In the genomic region with DNA sequence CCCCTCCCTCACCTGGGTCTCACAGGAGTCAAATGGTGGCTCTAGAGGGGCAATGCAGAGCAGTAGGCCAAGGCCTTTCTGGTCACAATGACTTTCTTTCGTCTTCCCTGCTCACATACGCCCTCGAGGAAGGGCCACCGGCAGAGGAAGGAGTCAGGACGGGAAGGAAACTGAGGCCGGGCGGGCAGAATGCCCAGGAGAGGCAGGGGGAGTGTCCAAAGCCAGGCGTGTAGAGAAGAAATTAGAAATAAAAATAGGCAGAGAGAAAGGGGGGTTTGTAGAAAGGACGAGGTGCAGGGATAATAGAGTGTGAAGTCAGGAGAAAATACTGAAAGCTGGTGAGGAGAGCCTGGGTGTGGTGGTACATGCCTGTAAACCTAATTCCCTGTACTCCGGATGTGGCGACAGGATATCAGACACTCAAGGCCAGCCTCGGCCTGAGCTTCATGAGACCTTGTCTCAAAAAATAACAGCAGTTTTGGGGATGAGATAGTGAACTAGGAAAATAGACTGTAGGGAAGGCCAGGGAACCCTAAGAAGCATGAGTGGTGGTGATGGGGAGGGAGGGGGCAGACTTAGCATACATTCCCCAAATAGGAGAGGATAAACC, we compare ENCODE assay signal across 8 mouse cellular contexts. TPM values are rescaled to one million over a fixed set of nuclear protein-coding genes. Genes with fewer than 3 reads are reported as not detected.
A peak's percentile ranks its signal among the peaks of the same experiment; 100 is the strongest.
DNase-seq lines count a peak whose midpoint lies in the region; ATAC-seq and TF ChIP-seq lines count a peak whose summit lies in the region.

No protein-coding gene starts in this region.

- no peak for ATAC-seq in forebrain, postnatal 0 days
- no peak for ATAC-seq in kidney, embryonic 16.5 days (ENCODE audit: low FRiP score, low TSS enrichment)
- no peak for ATAC-seq in midbrain, embryonic 13.5 days

- no peak overlapping the region for H3K9ac ChIP-seq in forebrain, postnatal 0 days
- peak overlapping the region; percentile 80 for H3K9ac ChIP-seq in kidney, embryonic 16.5 days (replicated peaks; ENCODE audit: low read length)
- peak overlapping the region; percentile 75; the same call in 1 of the 2 replicates for H3K9ac ChIP-seq in midbrain, embryonic 13.5 days (replicated peaks)

- H3K4me2 ChIP-seq in forebrain, postnatal 0 days (ENCODE audit: low read depth) = peak overlapping the region; percentile 96
- peak overlapping the region; percentile 99 for H3K4me2 ChIP-seq in kidney, embryonic 16.5 days (replicated peaks; ENCODE audit: low read depth, low read length)
- peak overlapping the region; percentile 100 for H3K4me2 ChIP-seq in midbrain, embryonic 13.5 days (replicated peaks)

- peak overlapping the region; percentile 81 for H3K27ac ChIP-seq in left cerebral cortex, adult 2 months
- no peak overlapping the region; the same call in 1 of the 2 replicates for H3K27ac ChIP-seq in forebrain, postnatal 0 days (ENCODE audit: low read depth, low read length)
- H3K27ac ChIP-seq in kidney, embryonic 16.5 days (ENCODE audit: low read length) = peak overlapping the region; percentile 95
- peak overlapping the region; percentile 45; the same call in 1 of the 2 replicates for H3K27ac ChIP-seq in midbrain, embryonic 13.5 days

- no peaks in the 10 kb centered on the region for H3K36me3 ChIP-seq in forebrain, postnatal 0 days (ENCODE audit: insufficient read depth)
- H3K36me3 ChIP-seq in kidney, embryonic 16.5 days (ENCODE audit: insufficient read depth, low read length) = no peaks in the 10 kb centered on the region
- no peaks in the 10 kb centered on the region for H3K36me3 ChIP-seq in midbrain, embryonic 13.5 days

- 67% methylated on average over 12 of the region's 12 CpGs for WGBS in forebrain, postnatal 0 days
- WGBS in kidney, embryonic 16.5 days = 60% methylated on average over 12 of the region's 12 CpGs
- 51% methylated on average over 12 of the region's 12 CpGs for WGBS in midbrain, embryonic 13.5 days

- no peak for DNase-seq in left cerebral cortex, adult 2 months (ENCODE audit: extremely low spot score in 1 of 2, low spot score in 2 of 2)
- no peak for DNase-seq in left cerebral cortex, postnatal 14 days (ENCODE audit: low spot score in 2 of 2)
- DNase-seq in forebrain, postnatal 0 days = no peak
- no peak for DNase-seq in right cerebral cortex, adult 18-20 months
- DNase-seq in B cell, adult 2 months = no peak
- DNase-seq in thymus, postnatal 25 days = no peak

- 0 out of 2 replicates have a peak, but pooled peaks cover 7% of the 10 kb centered on the region for H3K4me1 ChIP-seq in forebrain, postnatal 0 days (ENCODE audit: insufficient read depth)
- peaks cover 46% of the 10 kb centered on the region for H3K4me1 ChIP-seq in kidney, embryonic 16.5 days (ENCODE audit: insufficient read depth, low read length)
- H3K4me1 ChIP-seq in midbrain, embryonic 13.5 days (replicated peaks) = peaks cover 21% of the 10 kb centered on the region

- intact Hi-C loops in left cerebral cortex, adult 2 months (cut with DNase I) = loop anchor here (5.0 kb wide), 1 partner anchor 41 kb away; no protein-coding TSS in a partner anchor
- intact Hi-C loops in left cerebral cortex, postnatal 14 days (cut with DNase I) = no loop called here

- H3K9me3 ChIP-seq in forebrain, postnatal 0 days (ENCODE audit: low read length) = no peaks in the 10 kb centered on the region
- no peaks in the 10 kb centered on the region for H3K9me3 ChIP-seq in kidney, embryonic 16.5 days (ENCODE audit: low read length)
- no peaks in the 10 kb centered on the region for H3K9me3 ChIP-seq in midbrain, embryonic 13.5 days

- no peaks in the 10 kb centered on the region for H3K27me3 ChIP-seq in forebrain, postnatal 0 days (ENCODE audit: insufficient read depth, low read length)
- no peaks in the 10 kb centered on the region for H3K27me3 ChIP-seq in kidney, embryonic 16.5 days (ENCODE audit: insufficient read depth, low read length)
- peaks cover 31% of the 10 kb centered on the region for H3K27me3 ChIP-seq in midbrain, embryonic 13.5 days

- TF ChIP-seq CTCF in left cerebral cortex, adult 2 months (IDR thresholded peaks at IDR 0.05) = no peak
- no peak for TF ChIP-seq CTCF in forebrain, postnatal 0 days (IDR thresholded peaks at IDR 0.05; ENCODE audit: low read depth)

- H3K4me3 ChIP-seq in left cerebral cortex, adult 2 months = peak overlapping the region; percentile 62
- peak overlapping the region; percentile 54 for H3K4me3 ChIP-seq in forebrain, postnatal 0 days (ENCODE audit: low read depth, low read length)
- peak overlapping the region; percentile 75 for H3K4me3 ChIP-seq in kidney, embryonic 16.5 days (ENCODE audit: low read length)
- peak overlapping the region; percentile 63 for H3K4me3 ChIP-seq in midbrain, embryonic 13.5 days (replicated peaks)

RNA-seq across cellular contexts. Expression of gene Phldb1, which starts 2.0 kb away (rescaled TPM):
- 10 to 100 TPM; 62.0 to 75.6 TPM for total RNA-seq in left cerebral cortex, adult 2 months (2021)
- total RNA-seq in left cerebral cortex, postnatal 14 days (2021) = 10 to 100 TPM; 62.4 to 65.7 TPM
- total RNA-seq in forebrain, postnatal 0 days (2014; rRNA removed) = 106 and 129 TPM in 2 replicates
- 28.2 and 34.3 TPM in 2 replicates for polyA plus RNA-seq in forebrain, postnatal 0 days (2015; fragmentation: Nextera tagmentation; extraction: Ambion mirVana)
- 37.0 and 37.6 TPM in 2 replicates for polyA plus RNA-seq in kidney, embryonic 16.5 days (2015; fragmentation: Nextera tagmentation; extraction: Ambion mirVana)
- polyA plus RNA-seq in midbrain, embryonic 13.5 days (2015; fragmentation: Nextera tagmentation; extraction: Ambion mirVana) = 47.9 and 55.5 TPM in 2 replicates

RNA-seq across cellular contexts. Expression of gene Arcn1, which starts 34.6 kb away (rescaled TPM):
- total RNA-seq in left cerebral cortex, adult 2 months (2021) = 100 to 1,000 TPM in 1 of 2 experiments, 10 to 100 TPM in 1; 78.3 to 102 TPM
- 10 to 100 TPM; 91.2 to 97.7 TPM for total RNA-seq in left cerebral cortex, postnatal 14 days (2021)
- total RNA-seq in forebrain, postnatal 0 days (2014; rRNA removed) = 107 and 113 TPM in 2 replicates
- 86.0 and 105 TPM in 2 replicates for polyA plus RNA-seq in forebrain, postnatal 0 days (2015; fragmentation: Nextera tagmentation; extraction: Ambion mirVana)
- polyA plus RNA-seq in kidney, embryonic 16.5 days (2015; fragmentation: Nextera tagmentation; extraction: Ambion mirVana) = 217 and 219 TPM in 2 replicates
- polyA plus RNA-seq in midbrain, embryonic 13.5 days (2015; fragmentation: Nextera tagmentation; extraction: Ambion mirVana) = 142 and 145 TPM in 2 replicates

RNA-seq across cellular contexts. Expression of gene Ift46, which starts 34.7 kb away (rescaled TPM):
- total RNA-seq in left cerebral cortex, adult 2 months (2021) = 10 to 100 TPM; 60.7 to 67.5 TPM
- 10 to 100 TPM; 68.2 to 85.5 TPM for total RNA-seq in left cerebral cortex, postnatal 14 days (2021)
- total RNA-seq in forebrain, postnatal 0 days (2014; rRNA removed) = 67.0 and 72.4 TPM in 2 replicates
- 158 and 166 TPM in 2 replicates for polyA plus RNA-seq in forebrain, postnatal 0 days (2015; fragmentation: Nextera tagmentation; extraction: Ambion mirVana)
- polyA plus RNA-seq in kidney, embryonic 16.5 days (2015; fragmentation: Nextera tagmentation; extraction: Ambion mirVana) = 100 and 111 TPM in 2 replicates
- 171 and 183 TPM in 2 replicates for polyA plus RNA-seq in midbrain, embryonic 13.5 days (2015; fragmentation: Nextera tagmentation; extraction: Ambion mirVana)

RNA-seq across cellular contexts. Expression of gene Treh, which starts 60.0 kb away (rescaled TPM):
- under 1 TPM in 1 of 2 experiments, not detected in 1; 0.16 TPM for total RNA-seq in left cerebral cortex, adult 2 months (2021)
- total RNA-seq in left cerebral cortex, postnatal 14 days (2021) = not detected
- not detected in 2 replicates for total RNA-seq in forebrain, postnatal 0 days (2014; rRNA removed)
- polyA plus RNA-seq in forebrain, postnatal 0 days (2015; fragmentation: Nextera tagmentation; extraction: Ambion mirVana) = not detected in 2 replicates
- polyA plus RNA-seq in kidney, embryonic 16.5 days (2015; fragmentation: Nextera tagmentation; extraction: Ambion mirVana) = 0.17 TPM in 1 of 2 replicates, not detected in the other
- not detected in 2 replicates for polyA plus RNA-seq in midbrain, embryonic 13.5 days (2015; fragmentation: Nextera tagmentation; extraction: Ambion mirVana)
